Mouse (Mus musculus): ENCODE results near the gene Jmjd1c. TPM values are rescaled to one million over a fixed set of nuclear protein-coding genes. Genes with fewer than 3 reads are reported as not detected.

Gene Jmjd1c
- total RNA-seq, 2 experiments from 2014 or later = 93.9 to 94.3 TPM

DNA sequence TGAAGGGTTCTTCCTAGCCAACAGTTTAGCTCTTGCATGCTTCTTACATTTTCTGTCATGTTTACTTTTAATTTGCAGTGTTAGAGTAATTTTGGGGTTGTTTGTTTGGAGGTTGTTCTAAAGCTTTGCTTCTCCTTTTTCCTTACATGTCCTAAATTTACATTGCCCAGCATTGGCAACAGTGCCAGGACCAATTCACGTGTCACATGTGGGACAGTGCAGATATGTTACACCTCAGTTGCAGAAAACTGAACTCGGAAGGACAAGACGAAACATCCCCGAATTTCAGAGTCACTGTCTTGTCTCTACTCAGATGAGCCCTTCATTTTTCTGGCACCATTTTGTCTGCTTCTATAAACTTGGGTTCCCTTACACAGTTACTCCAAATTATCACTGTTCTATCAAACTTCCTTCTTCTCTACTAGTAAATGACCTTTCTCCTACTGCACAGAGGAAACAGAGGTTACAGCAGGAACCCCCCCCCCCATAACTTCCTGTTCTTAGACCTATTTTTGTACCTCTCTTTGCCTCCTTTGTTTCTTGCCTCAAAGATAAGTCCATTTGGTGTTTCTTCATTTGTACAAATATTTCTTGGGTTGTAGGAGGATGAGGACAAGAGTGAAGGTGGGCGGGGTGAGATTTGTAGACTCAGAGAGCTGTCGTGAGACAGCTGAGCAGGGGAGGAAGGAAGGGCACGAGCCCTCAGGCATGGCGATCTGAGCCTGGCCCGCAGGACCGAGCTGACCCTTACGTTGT is 108.9 kb downstream of the Jmjd1c start:
- peak in 1 of 2 experiments; percentile 28 for DNase-seq (ENCODE audit: extremely low spot score in 1 of 2, low spot score in 2 of 2)
- intact Hi-C loops (cut with DNase I) = no loop called here

DNA sequence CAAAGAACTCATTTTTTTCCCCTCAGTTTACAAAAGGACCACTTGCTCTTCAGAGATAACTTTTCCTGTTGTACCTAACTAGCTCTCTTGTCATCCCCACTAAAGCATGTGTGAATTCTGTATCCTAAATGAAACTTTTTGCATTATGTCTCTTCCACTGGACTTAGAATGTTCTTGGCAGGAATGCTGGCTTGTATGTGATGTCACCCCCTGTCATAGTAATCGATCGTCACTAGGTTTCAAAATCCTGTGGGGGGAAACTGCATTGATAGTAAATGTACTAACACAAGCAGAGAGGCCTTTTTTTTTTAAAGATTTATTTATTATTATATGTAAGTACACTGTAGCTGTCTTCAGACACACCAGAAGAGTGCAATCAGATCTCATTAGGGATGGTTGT is 112.0 kb downstream of the Jmjd1c start:
- intact Hi-C loops (cut with DNase I) = no loop called here
- no peak for DNase-seq (ENCODE audit: extremely low spot score in 1 of 2, low spot score in 2 of 2)

DNA sequence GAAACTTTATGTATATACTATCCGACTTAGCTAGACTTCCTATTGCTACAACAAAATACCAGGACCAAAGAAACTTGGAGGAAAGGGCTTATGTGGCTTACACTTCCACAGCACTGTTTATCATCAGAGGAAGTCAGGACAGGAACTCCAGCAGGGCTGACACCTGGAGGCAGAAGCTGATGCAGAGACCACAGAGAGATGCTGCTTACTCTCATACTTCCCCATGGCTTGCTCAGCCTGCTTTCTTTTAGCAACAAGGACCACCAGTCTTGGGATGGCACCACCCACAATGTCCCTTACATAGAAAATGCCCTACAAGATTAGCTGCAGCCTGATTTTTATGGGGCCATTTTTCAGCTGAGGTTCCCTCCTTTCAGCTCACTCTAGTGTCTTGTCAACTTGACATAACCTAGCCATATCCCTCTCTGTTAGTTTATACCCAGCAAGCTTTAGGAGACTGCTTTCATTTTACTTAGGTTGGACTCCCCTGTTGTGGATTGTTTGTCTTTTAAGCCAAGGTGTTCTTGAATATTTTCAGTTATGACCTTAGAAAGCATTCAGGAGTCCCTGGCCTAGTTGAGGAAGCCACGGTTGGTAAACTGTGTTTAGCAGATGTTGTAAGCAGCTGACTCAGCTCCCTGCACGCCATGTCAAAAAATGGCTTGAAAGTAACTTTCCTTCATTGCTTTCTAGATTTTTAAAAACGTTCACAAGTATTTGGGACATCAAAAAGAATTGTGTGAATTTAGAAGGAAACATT is 114.2 kb downstream of the Jmjd1c start:
- no peak for DNase-seq (ENCODE audit: extremely low spot score in 1 of 2, low spot score in 2 of 2)
- intact Hi-C loops (cut with DNase I) = no loop called here

DNA sequence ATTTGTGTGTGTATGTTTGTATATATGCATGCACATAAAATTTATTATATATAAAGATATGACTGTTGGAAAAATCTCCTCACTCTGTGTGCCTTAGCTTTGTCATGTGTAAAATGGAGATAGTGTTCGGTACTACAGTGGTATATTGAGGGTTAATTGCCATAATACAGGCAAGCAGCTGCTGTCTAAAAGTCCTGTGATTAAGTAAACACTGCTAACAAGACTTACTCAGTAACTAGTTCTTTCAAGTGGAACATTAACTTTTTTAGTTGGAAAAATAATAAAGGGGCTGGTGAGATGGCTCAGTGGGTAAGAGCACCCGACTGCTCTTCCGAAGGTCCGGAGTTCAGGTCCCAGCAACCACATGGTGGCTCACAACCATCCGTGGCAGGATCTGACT is 116.1 kb downstream of the Jmjd1c start:
- intact Hi-C loops (cut with DNase I) = no loop called here
- no peak for DNase-seq (ENCODE audit: extremely low spot score in 1 of 2, low spot score in 2 of 2)

DNA sequence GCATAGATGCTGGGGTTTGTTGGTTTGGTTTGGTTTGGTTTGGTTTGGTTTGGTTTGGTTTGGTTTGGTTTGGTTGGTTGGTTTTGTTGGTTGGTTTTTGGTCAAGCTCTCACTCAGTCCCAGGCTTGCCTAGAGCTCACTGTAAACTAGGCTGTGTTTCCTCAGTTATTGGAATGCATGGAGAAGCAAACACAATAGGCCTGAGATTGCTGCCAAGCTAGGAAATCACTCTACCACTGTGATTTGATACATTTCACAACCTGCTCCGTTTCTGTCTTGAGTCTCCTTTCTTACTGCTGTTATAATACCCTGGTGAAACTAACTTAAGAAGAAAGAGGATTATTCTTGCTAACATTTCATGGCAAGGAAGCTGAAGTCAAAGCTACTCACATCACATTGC is 117.8 kb downstream of the Jmjd1c start:
- no peak for DNase-seq (ENCODE audit: extremely low spot score in 1 of 2, low spot score in 2 of 2)
- intact Hi-C loops (cut with DNase I) = no loop called here

DNA sequence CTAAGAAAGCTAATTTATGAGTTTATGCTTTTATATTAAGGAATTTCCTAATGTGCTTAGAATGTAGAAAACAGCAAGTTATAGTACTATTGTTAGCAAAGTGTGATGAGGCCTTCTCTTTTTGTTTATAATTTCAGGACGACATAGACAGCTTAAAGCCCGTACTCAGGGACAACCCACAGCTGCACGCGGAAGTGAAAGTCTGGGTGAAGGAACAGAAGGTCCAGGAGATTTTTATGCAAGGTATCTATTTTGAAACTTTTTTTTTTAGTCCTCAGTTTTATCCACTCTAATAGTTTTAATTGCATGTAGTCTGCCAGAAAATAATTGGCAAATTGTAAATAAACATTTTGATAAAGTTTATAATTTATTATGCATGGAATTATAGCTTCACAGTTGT is 119.2 kb downstream of the Jmjd1c start:
- no peak for DNase-seq (ENCODE audit: extremely low spot score in 1 of 2, low spot score in 2 of 2)
- intact Hi-C loops (cut with DNase I) = no loop called here

DNA sequence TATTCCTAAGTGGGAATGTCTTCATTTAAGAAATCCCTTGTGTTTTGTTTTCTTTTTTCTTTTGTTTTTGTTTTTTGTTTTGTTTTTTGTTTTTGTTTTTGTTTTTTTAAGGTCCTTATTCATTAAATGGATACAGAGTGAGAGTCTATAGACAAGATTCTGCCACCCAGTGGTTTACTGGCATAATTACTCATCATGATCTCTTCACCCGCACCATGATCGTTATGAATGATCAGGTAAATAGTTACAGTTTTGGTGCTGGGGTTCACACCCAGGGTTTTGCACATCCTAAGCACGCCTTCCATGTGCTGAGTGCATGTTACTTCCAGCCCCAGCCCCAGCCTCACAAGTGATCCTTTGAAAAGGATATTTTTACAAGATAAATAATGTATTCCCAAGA is 120.9 kb downstream of the Jmjd1c start:
- intact Hi-C loops (cut with DNase I) = no loop called here

DNA sequence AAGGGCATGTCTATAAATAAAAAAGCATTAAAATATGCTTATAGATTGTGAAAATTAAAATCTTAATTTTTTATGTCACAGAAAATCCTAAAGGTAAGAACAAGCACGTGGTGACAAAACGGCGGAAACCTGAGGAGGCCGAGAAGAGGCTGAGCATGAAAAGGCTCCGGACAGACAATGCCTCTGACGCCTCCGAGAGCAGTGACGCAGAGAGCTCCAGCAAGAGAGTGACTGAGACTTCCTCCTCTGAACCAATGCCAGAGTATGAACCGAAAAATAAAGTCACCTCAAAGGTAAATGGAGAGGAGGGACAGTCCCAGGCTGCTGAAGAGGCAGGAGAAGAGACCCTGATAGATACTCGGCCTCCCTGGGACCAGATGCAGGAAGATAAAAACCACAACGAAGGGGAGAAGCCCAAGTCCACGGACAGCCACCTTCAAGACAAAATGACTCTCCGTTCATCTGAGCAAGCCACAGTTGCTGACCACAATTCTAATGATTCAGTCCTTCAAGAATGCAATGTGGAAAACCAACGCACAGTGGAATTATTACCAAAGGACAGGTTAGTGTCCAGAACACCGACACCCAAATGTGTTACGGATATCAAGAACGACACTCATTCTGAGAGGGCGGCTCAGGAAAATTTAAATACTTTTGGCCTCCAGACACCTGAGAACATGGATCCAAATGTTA is 123.1 kb downstream of the Jmjd1c start:
- intact Hi-C loops (cut with DNase I) = no loop called here
- DNase-seq (ENCODE audit: extremely low spot score in 1 of 2, low spot score in 2 of 2) = no peak

More for the DNA sequence above, 120.9 kb downstream of the Jmjd1c start:
- DNase-seq (ENCODE audit: extremely low spot score in 1 of 2, low spot score in 2 of 2) = no peak

DNA sequence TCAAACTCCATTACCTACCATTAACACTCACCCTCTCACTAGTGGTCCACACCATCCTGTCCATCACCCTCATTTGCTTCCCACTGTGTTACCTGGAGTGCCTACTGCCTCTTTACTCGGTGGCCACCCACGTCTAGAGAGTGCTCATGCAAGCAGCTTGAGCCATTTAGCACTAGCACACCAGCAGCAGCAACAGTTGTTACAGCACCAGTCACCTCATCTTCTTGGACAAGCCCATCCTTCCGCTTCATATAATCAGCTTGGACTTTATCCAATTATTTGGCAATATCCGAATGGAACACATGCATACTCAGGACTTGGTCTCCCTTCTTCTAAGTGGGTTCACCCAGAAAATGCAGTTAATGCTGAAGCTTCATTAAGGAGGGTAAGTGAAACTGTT is 124.3 kb downstream of the Jmjd1c start:
- intact Hi-C loops (cut with DNase I) = no loop called here
- no peak for DNase-seq (ENCODE audit: extremely low spot score in 1 of 2, low spot score in 2 of 2)

DNA sequence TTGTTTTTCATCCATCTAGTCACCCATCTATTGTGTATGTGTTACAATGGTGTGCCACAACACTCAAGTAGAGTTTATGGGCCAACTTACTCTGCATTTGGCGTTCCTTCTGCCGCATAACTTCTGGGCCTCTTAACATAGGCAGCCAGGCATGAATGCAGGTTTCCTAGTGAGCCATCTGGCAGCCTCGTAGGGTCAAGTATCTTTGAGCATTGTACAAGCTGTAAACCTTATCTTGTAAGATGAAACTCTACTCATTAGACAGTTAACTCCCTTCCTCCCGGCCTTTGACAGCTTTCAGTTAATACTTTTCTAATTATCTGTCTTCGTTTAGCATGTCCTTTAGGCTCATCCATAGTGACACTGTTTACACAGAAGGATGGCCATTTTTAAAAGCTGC is 125.4 kb downstream of the Jmjd1c start:
- DNase-seq (ENCODE audit: extremely low spot score in 1 of 2, low spot score in 2 of 2) = no peak
- intact Hi-C loops (cut with DNase I) = no loop called here

DNA sequence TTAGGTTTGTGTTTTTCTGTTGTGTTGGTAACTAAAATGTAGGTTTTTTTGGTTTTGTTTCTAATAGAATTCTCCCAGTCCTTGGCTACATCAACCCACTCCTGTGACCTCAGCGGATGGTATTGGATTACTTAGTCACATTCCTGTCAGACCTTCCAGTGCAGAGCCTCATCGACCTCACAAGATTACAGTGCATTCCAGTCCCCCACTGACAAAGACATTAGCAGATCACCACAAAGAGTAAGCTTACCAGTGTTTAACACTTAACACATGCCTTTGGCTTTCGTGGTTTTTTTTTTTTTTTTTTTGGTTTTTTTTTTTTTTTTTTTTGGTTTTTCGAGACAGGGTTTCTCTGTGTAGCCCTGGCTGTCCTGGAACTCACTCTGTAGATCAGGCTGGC is 128.0 kb downstream of the Jmjd1c start:
- intact Hi-C loops (cut with DNase I) = no loop called here
- no peak for DNase-seq (ENCODE audit: extremely low spot score in 1 of 2, low spot score in 2 of 2)

DNA sequence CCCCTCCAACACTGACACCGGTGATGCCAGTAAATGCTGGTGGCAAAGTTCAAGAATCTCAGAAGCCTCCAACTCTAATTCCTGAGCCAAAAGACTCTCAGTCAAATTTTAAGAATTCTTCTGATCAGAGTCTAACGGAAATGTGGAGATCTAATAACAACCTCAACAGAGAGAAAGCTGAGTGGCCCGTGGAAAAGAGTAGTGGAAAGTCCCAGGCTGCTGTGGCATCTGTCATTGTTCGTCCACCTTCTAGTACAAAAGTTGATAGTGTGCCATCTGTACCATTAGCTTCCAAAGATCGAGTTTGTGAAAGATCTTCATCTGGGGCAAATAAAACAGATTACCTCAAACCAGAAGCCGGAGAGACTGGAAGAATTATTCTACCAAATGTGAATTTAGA is 129.6 kb downstream of the Jmjd1c start:
- intact Hi-C loops (cut with DNase I) = loop anchor here (5.0 kb wide), 1 partner anchor 318 kb away; no protein-coding TSS in a partner anchor
- no peak for DNase-seq (ENCODE audit: extremely low spot score in 1 of 2, low spot score in 2 of 2)

DNA sequence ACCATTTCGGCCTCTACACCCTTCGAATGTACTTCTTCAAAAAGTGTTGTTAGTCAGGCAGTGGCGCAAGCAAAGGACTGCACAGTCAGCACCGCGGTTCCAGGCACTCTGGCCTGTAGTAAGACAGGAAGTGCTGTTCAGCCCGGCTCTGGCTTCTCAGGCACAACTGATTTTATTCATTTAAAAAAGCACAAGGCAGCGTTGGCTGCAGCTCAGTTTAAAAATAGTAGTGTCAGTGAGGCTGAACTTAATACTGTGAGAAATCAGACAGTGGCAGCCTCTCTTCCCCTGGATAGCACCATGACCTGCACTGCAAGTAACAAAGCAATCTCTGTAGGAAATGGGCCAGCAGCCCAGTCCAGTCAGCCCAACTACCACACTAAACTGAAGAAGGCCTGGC is 130.2 kb downstream of the Jmjd1c start:
- peak; percentile 61 to 64 for DNase-seq (ENCODE audit: extremely low spot score in 1 of 2, low spot score in 2 of 2)
- intact Hi-C loops (cut with DNase I) = loop anchor here (5.0 kb wide), 1 partner anchor 319 kb away; no protein-coding TSS in a partner anchor

DNA sequence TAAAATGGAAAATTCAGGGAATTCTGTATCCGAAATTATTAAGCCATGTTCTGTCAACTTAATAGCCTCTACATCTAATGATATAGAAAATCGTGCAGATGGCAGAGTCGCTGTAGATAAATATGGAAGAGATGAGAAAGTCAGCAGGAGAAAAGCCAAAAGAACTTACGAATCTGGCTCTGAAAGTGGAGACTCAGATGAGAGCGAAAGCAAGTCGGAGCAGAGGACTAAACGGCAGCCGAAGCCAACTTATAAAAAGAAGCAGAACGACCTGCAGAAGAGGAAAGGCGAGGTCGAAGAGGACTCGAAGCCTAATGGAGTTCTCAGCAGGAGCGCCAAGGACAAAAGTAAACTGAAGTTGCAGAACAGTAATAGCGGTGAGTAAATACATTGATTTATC is 130.6 kb downstream of the Jmjd1c start:
- intact Hi-C loops (cut with DNase I) = loop anchor here (5.0 kb wide), 1 partner anchor 319 kb away; no protein-coding TSS in a partner anchor
- DNase-seq (ENCODE audit: extremely low spot score in 1 of 2, low spot score in 2 of 2) = no peak

DNA sequence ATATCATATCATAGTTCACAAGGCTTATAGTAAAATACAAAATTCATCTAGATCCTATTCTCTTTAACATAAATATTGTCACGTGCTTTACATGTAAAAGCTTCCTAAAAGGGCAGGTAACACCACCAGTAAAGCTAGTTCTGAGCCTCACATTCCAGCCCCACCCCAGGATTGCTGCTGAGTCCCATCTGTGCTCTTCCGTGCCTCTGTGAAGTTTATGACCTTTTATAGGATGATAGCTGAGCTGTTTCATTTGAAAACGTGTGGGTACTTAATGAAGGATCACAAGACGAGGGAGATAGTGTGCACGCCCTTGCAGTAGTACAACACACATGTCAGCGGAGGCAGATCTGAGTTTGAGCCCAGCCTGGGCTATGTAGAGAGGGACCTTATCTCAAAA is 134.5 kb downstream of the Jmjd1c start:
- intact Hi-C loops (cut with DNase I) = no loop called here
- DNase-seq (ENCODE audit: extremely low spot score in 1 of 2, low spot score in 2 of 2) = no peak

DNA sequence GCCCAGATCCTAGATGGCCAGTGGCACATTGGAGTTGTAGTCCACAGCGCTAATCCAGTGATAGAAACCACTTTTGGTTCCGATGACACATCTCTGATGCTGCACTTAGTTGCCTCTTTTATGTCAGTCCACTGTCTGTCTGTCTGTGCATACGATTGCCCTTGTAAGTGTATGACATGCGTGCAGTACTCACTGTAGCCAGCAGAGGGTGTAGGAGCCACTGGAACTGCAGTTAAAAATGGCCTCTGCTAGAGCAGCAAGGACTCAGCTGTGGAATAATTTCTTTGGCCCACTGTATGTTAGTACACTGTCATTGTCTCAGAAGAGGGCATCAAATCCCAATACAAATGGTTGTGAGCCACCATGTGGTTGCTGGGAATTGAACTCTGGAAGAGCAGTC is 151.2 kb downstream of the Jmjd1c start:
- peak in 1 of 2 experiments; percentile 61 for DNase-seq (ENCODE audit: extremely low spot score in 1 of 2, low spot score in 2 of 2)
- intact Hi-C loops (cut with DNase I) = no loop called here

DNA sequence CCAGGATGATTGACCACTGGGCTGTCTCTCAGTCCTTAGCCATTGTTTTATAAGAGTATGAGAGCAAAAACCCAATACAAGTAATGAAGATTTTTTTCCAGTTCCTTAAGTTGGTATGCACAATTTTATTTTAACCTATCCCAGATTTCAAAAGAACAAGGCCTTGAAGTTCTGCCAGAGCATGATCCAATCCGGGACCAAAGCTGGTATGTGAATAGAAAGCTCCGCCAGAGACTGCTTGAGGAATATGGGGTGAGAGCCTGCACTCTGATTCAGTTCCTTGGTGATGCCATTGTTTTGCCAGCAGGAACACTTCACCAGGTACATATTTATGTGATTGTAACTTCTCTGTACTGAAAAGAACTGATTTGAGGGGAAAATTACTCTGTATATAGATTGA is 153.6 kb downstream of the Jmjd1c start:
- intact Hi-C loops (cut with DNase I) = no loop called here
- no peak for DNase-seq (ENCODE audit: extremely low spot score in 1 of 2, low spot score in 2 of 2)

DNA sequence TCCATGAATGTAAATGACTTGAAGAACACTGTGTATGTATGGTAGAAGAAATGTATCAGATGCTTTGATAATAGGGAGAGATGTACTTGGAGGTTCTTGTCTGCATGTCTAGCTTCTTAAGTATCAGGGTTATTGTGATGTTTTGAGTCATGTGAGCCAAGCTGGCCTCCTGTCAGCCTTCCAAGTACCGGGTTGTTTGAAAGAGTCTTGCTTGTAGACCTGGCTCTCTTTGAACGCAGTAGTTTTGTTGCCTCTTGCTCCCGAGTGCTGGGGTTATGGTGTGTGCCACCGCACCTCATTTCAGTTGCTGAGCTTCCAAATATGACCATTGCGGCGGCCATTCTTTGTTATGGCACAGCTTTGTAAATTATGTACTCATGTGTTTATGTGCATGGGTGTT is 154.9 kb downstream of the Jmjd1c start:
- intact Hi-C loops (cut with DNase I) = no loop called here

DNA sequence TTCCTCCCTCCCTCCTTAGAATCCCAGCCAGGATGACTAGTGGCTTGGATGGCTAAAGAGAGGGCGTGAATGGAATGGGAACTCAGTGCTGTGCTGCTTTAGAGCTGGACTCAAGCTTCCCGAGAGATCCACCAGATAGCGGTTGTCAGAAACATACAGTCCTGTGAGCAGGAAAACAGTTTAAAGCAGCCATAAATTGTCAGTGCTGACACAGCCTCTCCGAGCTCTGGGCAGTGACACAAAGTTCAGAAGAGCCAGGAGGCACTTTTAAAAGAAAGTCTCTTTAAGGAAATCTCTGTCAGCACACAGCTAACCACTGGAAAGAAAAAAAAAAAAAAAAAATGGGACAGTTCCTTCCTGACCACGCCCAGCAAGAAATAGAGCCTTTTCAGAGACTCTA is 156.4 kb downstream of the Jmjd1c start:
- intact Hi-C loops (cut with DNase I) = no loop called here
- no peak for DNase-seq (ENCODE audit: extremely low spot score in 1 of 2, low spot score in 2 of 2)

More for the DNA sequence above, 154.9 kb downstream of the Jmjd1c start:
- peak in 1 of 2 experiments; percentile 31 for DNase-seq (ENCODE audit: extremely low spot score in 1 of 2, low spot score in 2 of 2)

DNA sequence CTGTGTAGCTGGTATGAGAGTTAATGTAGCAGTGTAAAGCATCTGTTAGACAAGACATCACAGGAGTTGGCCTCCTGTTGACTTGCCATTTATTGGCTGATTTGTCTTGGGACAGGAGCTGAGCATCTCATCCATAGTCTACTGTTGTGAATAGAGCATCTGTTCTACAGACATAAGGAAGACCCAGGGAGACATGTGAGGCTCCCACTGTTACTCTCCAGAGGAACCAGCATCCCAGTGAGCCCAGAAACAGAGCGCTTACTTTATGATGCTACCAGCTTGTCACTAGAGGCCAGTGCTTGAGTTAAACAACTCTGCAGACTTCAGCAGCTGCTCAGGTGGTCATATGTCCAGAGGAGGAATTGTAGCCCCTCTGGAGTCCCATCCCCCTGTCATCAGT is 157.2 kb downstream of the Jmjd1c start:
- no peak for DNase-seq (ENCODE audit: extremely low spot score in 1 of 2, low spot score in 2 of 2)
- intact Hi-C loops (cut with DNase I) = no loop called here

Data from left cerebral cortex, postnatal 10 days (tissue).